ENCODE assay signal across 28 mouse cellular contexts in genomic region chr2:77889949-77890348, GRCm38 (mm10).
"Had no signal": no experiment of that assay in that cellular context is flagged by ENCODE, and none has a peak within 500 bp of the region (broad histone marks: within the 10 kb centered on the region; RNA-seq: fewer than 3 reads in every experiment).

No protein-coding gene starts in this region.

- ATAC-seq: forebrain, embryonic 13.5 days; forebrain, embryonic 14.5 days; forebrain, embryonic 15.5 days; forebrain, embryonic 16.5 days; forebrain, postnatal 0 days had no signal

- H3K4me3 ChIP-seq: embryonic facial prominence, embryonic 10.5 days; embryonic facial prominence, embryonic 12.5 days; embryonic facial prominence, embryonic 13.5 days; embryonic facial prominence, embryonic 15.5 days; erythroblast, embryonic 14.5 days; forebrain, embryonic 10.5 days; forebrain, embryonic 12.5 days; forebrain, embryonic 13.5 days; forebrain, embryonic 15.5 days; gastrocnemius, adult 2 months had no signal

- H3K27me3 ChIP-seq: embryonic facial prominence, embryonic 12.5 days; embryonic facial prominence, embryonic 13.5 days; embryonic facial prominence, embryonic 15.5 days; forebrain, embryonic 12.5 days; forebrain, embryonic 13.5 days; forebrain, embryonic 15.5 days had no signal

- H3K27ac ChIP-seq: embryonic facial prominence, embryonic 10.5 days; embryonic facial prominence, embryonic 12.5 days; embryonic facial prominence, embryonic 13.5 days; embryonic facial prominence, embryonic 15.5 days; forebrain, embryonic 10.5 days; forebrain, embryonic 12.5 days; forebrain, embryonic 13.5 days; forebrain, embryonic 15.5 days; gastrocnemius, adult 2 months had no signal

- DNase-seq: cerebellum, adult 2 months; cerebellum, adult 8-10 months; cerebellum, adult 9-10 months; cerebellum, adult 9-11 months; cerebellum, postnatal 10 days; cerebellum, postnatal 14 days; cerebellum, postnatal 25 days; cerebellum, postnatal 36 days; embryo, embryonic 11 days; forebrain, postnatal 0 days; gastrocnemius, adult 2 months; gastrocnemius, postnatal 10 days; gastrocnemius, postnatal 14 days; gastrocnemius, postnatal 25 days; gastrocnemius, postnatal 36 days; heart, adult 11 months; heart, adult 18-20 months had no signal

- H3K4me1 ChIP-seq: embryonic facial prominence, embryonic 10.5 days; embryonic facial prominence, embryonic 12.5 days; embryonic facial prominence, embryonic 13.5 days; embryonic facial prominence, embryonic 15.5 days; forebrain, embryonic 10.5 days; forebrain, embryonic 12.5 days; forebrain, embryonic 13.5 days; forebrain, embryonic 15.5 days had no signal

- H3K9ac ChIP-seq: embryonic facial prominence, embryonic 12.5 days; embryonic facial prominence, embryonic 13.5 days; embryonic facial prominence, embryonic 15.5 days; forebrain, embryonic 12.5 days; forebrain, embryonic 13.5 days; forebrain, embryonic 15.5 days; forebrain, postnatal 0 days had no signal

- H3K9me3 ChIP-seq: embryonic facial prominence, embryonic 10.5 days; embryonic facial prominence, embryonic 12.5 days; embryonic facial prominence, embryonic 13.5 days; embryonic facial prominence, embryonic 15.5 days; forebrain, embryonic 10.5 days; forebrain, embryonic 12.5 days; forebrain, embryonic 15.5 days had no signal

- H3K4me2 ChIP-seq: embryonic facial prominence, embryonic 12.5 days; embryonic facial prominence, embryonic 13.5 days; embryonic facial prominence, embryonic 15.5 days; forebrain, embryonic 12.5 days; forebrain, embryonic 13.5 days; forebrain, embryonic 15.5 days had no signal
